Mouse (Mus musculus) heart, embryonic 13.5 days (tissue): ENCODE measurements around the gene Map3k11. TPM values are rescaled to one million over a fixed set of nuclear protein-coding genes. Genes with fewer than 3 reads are reported as not detected.

Source experiments
- ATAC-seq: fragments of 200-750 bp; cut with Nextera tagmentation; 2 replicates; pipeline ENCODE4 v1.8.0; 2017; ENCODE audit warnings: moderate TSS enrichment; ENCODE audit not compliant: insufficient number of reproducible peaks, low FRiP score, low TSS enrichment; ENCODE audit errors: extremely low read depth
- H3K27ac ChIP-seq: fragments of 300-500 bp; sonication (generic); replicated peaks from 2 replicates; pipeline ENCODE4 v1.5.1; 2015; ENCODE audit warnings: moderate library complexity, mild to moderate bottlenecking, inconsistent platforms
- H3K27me3 ChIP-seq: fragments of 300-500 bp; sonication (generic); replicated peaks from 2 replicates; pipeline ENCODE4 v1.6.1; 2015; ENCODE audit warnings: mild to moderate bottlenecking, inconsistent platforms
- H3K36me3 ChIP-seq: fragments of 300-500 bp; sonication (generic); 2 replicates; pipeline ENCODE4 v1.6.1; 2015; ENCODE audit warnings: mild to moderate bottlenecking, inconsistent platforms
- H3K4me1 ChIP-seq: fragments of 300-500 bp; sonication (generic); 2 replicates; pipeline ENCODE4 v1.6.1; 2015; ENCODE audit warnings: inconsistent platforms
- H3K4me2 ChIP-seq: fragments of 300-500 bp; sonication (generic); 2 replicates; pipeline ENCODE4 v1.6.1; 2015; ENCODE audit warnings: inconsistent platforms, mild to moderate bottlenecking, moderate library complexity
- H3K4me3 ChIP-seq: fragments of 300-500 bp; sonication (generic); 2 replicates; pipeline ENCODE4 v1.5.1; 2015; ENCODE audit warnings: moderate library complexity, mild to moderate bottlenecking, inconsistent platforms
- H3K9ac ChIP-seq: fragments of 300-500 bp; sonication (generic); 2 replicates; pipeline ENCODE4 v1.6.1; 2015; ENCODE audit warnings: inconsistent platforms, mild to moderate bottlenecking, moderate library complexity
- H3K9me3 ChIP-seq: fragments of 300-500 bp; sonication (generic); 2 replicates; pipeline ENCODE4 v1.6.1; 2016; ENCODE audit warnings: inconsistent platforms
- whole genome bisulfite sequencing: fragments of 180-500 bp; shearing (Covaris S2); methylation state at CpG from one replicate; pipeline ENCODE4 v1.1.7; 2015; ENCODE audit warnings: mixed read lengths; 5-methylcytosine and 5-hydroxymethylcytosine counted together
- polyA plus RNA-seq: library from polyadenylated mRNA; unstranded; fragments of >200 nt; fragmentation: Nextera tagmentation; extraction: Ambion mirVana; gene quantifications from 2 replicates; pipeline ENCODE4 v1.2.1, GENCODE M21; 2015

Gene Map3k11
- polyA plus RNA-seq, 1 experiment from 2014 or later, result 23.2 TPM

- 55% methylated on average over 15 of the region's 15 CpGs for WGBS
- H3K27me3 ChIP-seq, result no peaks in the 10 kb centered on the region
- ATAC-seq, result no peak
- no peaks in the 10 kb centered on the region for H3K9me3 ChIP-seq
- H3K36me3 ChIP-seq, result peaks cover 31% of the 10 kb centered on the region
- peak overlapping the region; percentile 98 for H3K9ac ChIP-seq
- H3K4me1 ChIP-seq, result peaks cover 84% of the 10 kb centered on the region
- peak overlapping the region; percentile 98 for H3K27ac ChIP-seq
- peak overlapping the region; percentile 98 for H3K4me2 ChIP-seq
- H3K4me3 ChIP-seq, result peak overlapping the region; percentile 96
These were observed 38.5 kb downstream of the Map3k11 start for GRCm38 (mm10) chr19:5726961-5727578.

GRCm38 (mm10) chr19:5727701-5728100 is 39.2 kb downstream of the Map3k11 start:
- peak overlapping the region; percentile 98 for H3K27ac ChIP-seq
- H3K4me1 ChIP-seq, result peaks cover 80% of the 10 kb centered on the region
- WGBS, result 6% methylated on average over 14 of the region's 14 CpGs
- peak overlapping the region; percentile 96 for H3K4me3 ChIP-seq
- H3K4me2 ChIP-seq, result peak overlapping the region; percentile 98
- no peaks in the 10 kb centered on the region for H3K9me3 ChIP-seq
- no peaks in the 10 kb centered on the region for H3K27me3 ChIP-seq
- H3K9ac ChIP-seq, result peak overlapping the region; percentile 98
- no peak for ATAC-seq
- H3K36me3 ChIP-seq, result peaks cover 24% of the 10 kb centered on the region

GRCm38 (mm10) chr19:5728631-5729443 is 40.3 kb downstream of the Map3k11 start:
- H3K9me3 ChIP-seq, result no peaks in the 10 kb centered on the region
- peaks cover 13% of the 10 kb centered on the region for H3K36me3 ChIP-seq
- 9% methylated on average over 37 of the region's 37 CpGs for WGBS
- H3K4me2 ChIP-seq, result peak overlapping the region; percentile 98
- H3K9ac ChIP-seq, result peak overlapping the region; percentile 98
- peaks cover 69% of the 10 kb centered on the region for H3K4me1 ChIP-seq
- peak overlapping the region; percentile 96 for H3K4me3 ChIP-seq
- no peak for ATAC-seq
- peak overlapping the region; percentile 98 for H3K27ac ChIP-seq
- no peaks in the 10 kb centered on the region for H3K27me3 ChIP-seq

- ATAC-seq, result peak; percentile 42
- H3K9ac ChIP-seq, result peak within 1 kb of the TSS; percentile 98
- H3K4me2 ChIP-seq, result peak within 1 kb of the TSS; percentile 98
- H3K4me3 ChIP-seq, result peak within 1 kb of the TSS; percentile 96
- WGBS, result under 1% methylated on average over 37 of the region's 37 CpGs
- H3K27ac ChIP-seq, result peak within 1 kb of the TSS; percentile 98
- H3K4me1 ChIP-seq, result peaks cover 63% of the 10 kb centered on the region
- H3K27me3 ChIP-seq, result no peaks in the 10 kb centered on the region
- peaks cover 7% of the 10 kb centered on the region for H3K36me3 ChIP-seq
- H3K9me3 ChIP-seq, result no peaks in the 10 kb centered on the region
These were observed 40.9 kb downstream of the Map3k11 start, which contains the start of gene Fam89b for GRCm38 (mm10) chr19:5729444-5729815. TSS of gene Fam89b (minus strand) at chr19:5729653.

DNA sequence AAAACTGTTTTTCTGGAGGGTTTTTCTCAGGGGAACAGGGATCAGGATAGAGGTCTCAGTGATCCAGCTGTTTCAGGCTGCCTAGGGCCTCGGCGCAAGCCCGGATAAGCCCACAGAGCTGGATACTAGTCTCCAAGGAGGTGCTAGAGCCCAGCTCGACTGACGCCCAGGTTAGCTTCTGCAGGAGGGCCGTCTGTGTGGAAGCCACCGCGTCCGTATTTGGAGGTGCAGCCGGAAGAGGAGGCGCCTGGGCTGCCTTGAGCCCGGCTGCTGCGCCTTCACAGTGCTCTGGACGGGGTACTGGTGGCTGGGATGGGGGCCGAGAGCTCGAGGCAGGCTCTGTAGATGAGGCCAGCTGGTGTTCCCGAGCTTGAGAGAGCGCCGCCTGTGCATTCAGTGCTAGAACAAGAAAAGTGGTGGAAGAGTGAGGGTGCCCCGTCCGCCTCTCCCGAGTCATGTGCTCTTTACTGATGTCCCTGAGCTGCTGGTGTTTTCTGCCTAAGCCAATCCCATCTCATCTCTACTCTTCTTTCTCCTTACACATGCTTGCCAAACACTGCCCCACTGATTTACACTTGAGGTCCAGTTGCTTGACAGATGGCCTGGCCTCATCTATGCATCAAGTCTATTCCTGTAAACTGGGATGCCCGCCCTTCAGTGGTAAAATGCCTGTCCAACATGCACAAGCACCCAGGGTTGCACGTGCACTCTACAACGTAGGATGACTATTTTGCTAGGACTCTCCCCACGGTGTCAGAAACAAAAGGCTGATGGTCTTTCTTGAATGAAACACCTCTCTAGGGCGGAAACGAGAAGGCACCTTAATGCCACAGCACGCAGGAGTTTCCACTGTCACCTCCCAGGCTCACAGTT is 42.0 kb downstream of the Map3k11 start:
- Histone ChIP-seq H3K36me3 (peaks cover 4% of the 10 kb centered on the region), H3K9ac (peak overlapping the region; percentile 86), H3K27ac (no peak overlapping the region), H3K4me1 (peaks cover 52% of the 10 kb centered on the region), H3K4me3 (peak overlapping the region; percentile 96), H3K27me3 (peaks cover 5% of the 10 kb centered on the region), H3K4me2 (peak overlapping the region; percentile 98), H3K9me3 (no peaks in the 10 kb centered on the region)
- 70% methylated on average over 29 of the region's 29 CpGs for WGBS
- no peak for ATAC-seq

- Histone ChIP-seq H3K4me3 (peak overlapping the region; percentile 74), H3K27me3 (peaks cover 14% of the 10 kb centered on the region), H3K4me2 (peak overlapping the region; percentile 98), H3K36me3 (peaks cover 4% of the 10 kb centered on the region), H3K27ac (peak overlapping the region; percentile 22), H3K9me3 (no peaks in the 10 kb centered on the region), H3K4me1 (peaks cover 48% of the 10 kb centered on the region), H3K9ac (peak overlapping the region; percentile 86)
- ATAC-seq, result peak; percentile 66
- under 1% methylated on average over 47 of the region's 47 CpGs for WGBS
These were observed 42.9 kb downstream of the Map3k11 start for GRCm38 (mm10) chr19:5731264-5731978.

GRCm38 (mm10) chr19:5734325-5734724 is 45.8 kb downstream of the Map3k11 start:
- H3K27ac ChIP-seq, result no peak overlapping the region
- H3K36me3 ChIP-seq, result peaks cover 4% of the 10 kb centered on the region
- no peak overlapping the region for H3K4me2 ChIP-seq
- H3K4me1 ChIP-seq, result peaks cover 24% of the 10 kb centered on the region
- no peaks in the 10 kb centered on the region for H3K9me3 ChIP-seq
- peaks cover 31% of the 10 kb centered on the region for H3K27me3 ChIP-seq
- 77% methylated on average over 9 of the region's 9 CpGs for WGBS
- no peak overlapping the region for H3K9ac ChIP-seq
- H3K4me3 ChIP-seq, result no peak overlapping the region
- ATAC-seq, result no peak

GRCm38 (mm10) chr19:5739446-5739845 is 50.9 kb downstream of the Map3k11 start:
- H3K4me2 ChIP-seq, result no peak overlapping the region
- no peak overlapping the region for H3K4me3 ChIP-seq
- no peaks in the 10 kb centered on the region for H3K9me3 ChIP-seq
- 35% methylated on average over 2 of the region's 2 CpGs for WGBS
- no peak for ATAC-seq
- peaks cover 47% of the 10 kb centered on the region for H3K4me1 ChIP-seq
- no peak overlapping the region for H3K9ac ChIP-seq
- peaks cover 65% of the 10 kb centered on the region for H3K27me3 ChIP-seq
- no peaks in the 10 kb centered on the region for H3K36me3 ChIP-seq
- no peak overlapping the region for H3K27ac ChIP-seq

GRCm38 (mm10) chr19:5740320-5741317 is 52.1 kb downstream of the Map3k11 start, which contains the start of gene Ltbp3:
TSS of gene Ltbp3 (plus strand) at chr19:5740904.
- peaks cover 58% of the 10 kb centered on the region for H3K4me1 ChIP-seq
- peak within 1 kb of the TSS; percentile 96 for H3K9ac ChIP-seq
- H3K36me3 ChIP-seq, result no peaks in the 10 kb centered on the region
- 30% methylated on average over 14 of the region's 14 CpGs for WGBS
- no peaks in the 10 kb centered on the region for H3K9me3 ChIP-seq
- H3K27me3 ChIP-seq, result peaks cover 71% of the 10 kb centered on the region
- peak within 1 kb of the TSS; percentile 83 for H3K4me3 ChIP-seq
- ATAC-seq, result peak; percentile 43
- H3K27ac ChIP-seq, result peak within 1 kb of the TSS; percentile 96
- H3K4me2 ChIP-seq, result peak within 1 kb of the TSS; percentile 96
